Mouse (Mus musculus) Patski (cell line): ENCODE data around the gene Myo6. TPM values are rescaled to one million over a fixed set of nuclear protein-coding genes. Genes with fewer than 3 reads are reported as not detected.
A peak's percentile ranks its signal among the peaks of the same experiment; 100 is the strongest.
"Not testable (repeated sequence)": the region's sequence is repeated elsewhere in the genome, so short reads cannot be mapped to it uniquely, and the experiment has no call there.

Experiments used
- ATAC-seq: fragments of 100-300 bp; one replicate; pipeline ENCODE4 v1.8.0; 2021
- CTCF ChIA-PET: fragments of 350-600 bp; sonication (Branson Sonifier 250); formaldehyde crosslinking; loops from one replicate; lab custom pipeline; 2022; ENCODE audit warnings: inconsistent platforms; lab: Charles Lee
- POLR2A ChIA-PET: fragments of 350-600 bp; sonication (Branson Sonifier 250); formaldehyde crosslinking; loops from one replicate; lab custom pipeline; 2022; ENCODE audit warnings: antibody characterized with exemption, inconsistent platforms; lab: Charles Lee
- DNase-seq: peaks from one replicate; pipeline ENCODE4 v3.0.0-alpha.2; 2011; ENCODE audit warnings: low read depth, low spot score
- H3K27me3 ChIP-seq: fragments of 371-371 bp; one replicate; pipeline ENCODE4 v1.5.1; 2021
- CTCF ChIP-seq: fragments of 100-300 bp; IDR thresholded peaks from one replicate; pipeline ENCODE4 v1.5.1; 2021
- in situ Hi-C: fragments of 300-500 bp; cut with MboI; formaldehyde crosslinking; loops from 3 replicates; pipeline ENCODE4 v1.11.1; 2018; ENCODE audit warnings: low pct_unique_long_range_greater_than_20kb, mixed read lengths
- polyA plus RNA-seq: library from polyadenylated mRNA; unstranded; gene quantifications from one replicate; pipeline ENCODE4 v1.2.3, GENCODE M21; 2021

The Myo6 gene
- polyA plus RNA-seq, 1 experiment from 2014 or later = 108 TPM

DNA sequence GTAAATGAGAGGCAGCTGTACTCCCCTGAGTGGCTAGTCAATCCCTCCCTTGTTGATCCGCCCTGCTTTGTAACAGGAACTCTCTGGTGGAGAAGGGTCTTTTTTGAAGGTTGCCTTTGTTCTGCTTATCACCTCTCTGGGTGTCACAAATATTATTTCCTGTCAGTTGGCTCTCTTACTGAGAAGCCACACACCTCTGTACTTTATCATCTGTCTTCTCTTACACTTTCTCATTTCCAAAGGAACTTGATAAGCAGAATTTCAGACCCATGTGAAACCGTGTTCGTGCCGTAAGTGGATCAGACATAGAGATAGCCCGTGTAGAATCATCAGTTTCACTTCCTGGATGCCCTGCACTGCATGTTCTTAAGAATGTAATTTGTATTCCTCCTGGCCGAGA lies 153.2 kb downstream of the Myo6 start:
- no peaks in the 10 kb centered on the region for H3K27me3 ChIP-seq
- POLR2A ChIA-PET = no interaction called here
- no peak for DNase-seq
- CTCF ChIA-PET = interaction anchor here (1.4 kb wide), 1 partner anchor 11 kb away, joined by 3 read pairs; no protein-coding TSS in a partner anchor
- TF ChIP-seq CTCF = no peak
- in situ Hi-C loops = no loop called here
- ATAC-seq = no peak

DNA sequence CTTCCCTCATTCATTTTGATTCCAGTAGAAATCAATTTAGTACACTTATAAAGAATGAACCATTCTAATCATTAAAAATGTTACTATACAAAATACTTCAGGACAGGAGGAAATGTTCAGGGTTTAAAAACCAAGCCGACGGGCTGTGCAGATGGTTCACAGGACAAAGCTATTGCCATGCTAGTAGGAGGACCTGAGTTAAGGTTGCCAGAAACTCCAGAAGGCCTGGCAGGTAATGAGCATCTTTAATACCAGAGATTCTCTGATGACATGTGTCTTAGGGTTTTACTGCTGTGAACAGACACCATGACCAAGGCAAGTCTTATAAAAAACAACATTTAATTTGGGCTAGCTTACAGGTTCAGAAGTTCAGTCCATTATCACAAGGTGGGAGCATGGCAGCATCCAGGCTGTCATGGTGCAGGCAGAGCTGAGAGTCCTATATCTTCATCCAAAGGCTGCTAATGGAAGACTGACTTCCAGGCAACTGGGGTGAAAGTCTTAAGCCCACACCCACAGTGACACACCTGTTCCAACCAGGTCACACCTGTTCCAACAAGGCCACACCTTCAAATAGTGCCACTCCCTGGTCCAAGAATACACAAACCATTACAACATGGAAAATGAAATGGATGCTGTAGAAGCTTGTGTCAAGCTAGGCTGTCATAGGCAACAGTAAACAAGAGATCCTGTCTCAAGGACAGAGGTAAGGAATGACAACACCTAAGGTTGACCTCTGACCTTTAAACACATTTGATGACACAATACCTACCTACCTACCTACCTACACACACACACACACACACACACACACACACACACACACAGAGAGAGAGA lies 156.4 kb downstream of the Myo6 start:
- ATAC-seq, H3K27me3 ChIP-seq, POLR2A ChIA-PET, DNase-seq, CTCF ChIA-PET, in situ Hi-C loops: not testable (repeated sequence)

DNA sequence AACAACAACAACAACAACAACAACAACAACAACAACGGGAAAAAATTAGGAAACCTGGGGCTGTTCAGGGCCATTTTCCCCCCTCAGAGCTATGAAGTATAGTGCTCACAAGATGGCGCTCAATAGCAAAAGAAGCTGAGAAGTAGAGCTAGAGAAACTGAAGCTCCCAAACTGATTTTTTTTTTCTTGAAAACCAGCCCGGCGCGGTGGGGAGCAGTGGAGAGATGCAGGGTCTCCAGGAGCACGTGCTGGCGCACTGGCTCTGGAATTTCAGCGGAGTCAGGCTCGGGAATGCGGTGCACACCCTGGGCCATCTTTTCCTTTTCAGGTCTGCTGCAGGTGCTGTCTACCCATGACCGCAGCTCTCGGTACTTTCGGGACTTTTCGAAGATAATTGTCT lies 167.3 kb downstream of the Myo6 start:
- ChIA-PET CTCF (interaction anchor here (1.3 kb wide), 1 partner anchor 11 kb away, joined by 4 read pairs; no protein-coding TSS in a partner anchor), POLR2A (no interaction called here)
- peak; percentile 56 for TF ChIP-seq CTCF
- H3K27me3 ChIP-seq = peaks cover 15% of the 10 kb centered on the region
- peak; percentile 77 for ATAC-seq
- DNase-seq = no peak
- in situ Hi-C loops = loop anchor here (25.0 kb wide), 1 partner anchor 1305 kb away; the partner anchor contains the start of gene Htr1b

DNA sequence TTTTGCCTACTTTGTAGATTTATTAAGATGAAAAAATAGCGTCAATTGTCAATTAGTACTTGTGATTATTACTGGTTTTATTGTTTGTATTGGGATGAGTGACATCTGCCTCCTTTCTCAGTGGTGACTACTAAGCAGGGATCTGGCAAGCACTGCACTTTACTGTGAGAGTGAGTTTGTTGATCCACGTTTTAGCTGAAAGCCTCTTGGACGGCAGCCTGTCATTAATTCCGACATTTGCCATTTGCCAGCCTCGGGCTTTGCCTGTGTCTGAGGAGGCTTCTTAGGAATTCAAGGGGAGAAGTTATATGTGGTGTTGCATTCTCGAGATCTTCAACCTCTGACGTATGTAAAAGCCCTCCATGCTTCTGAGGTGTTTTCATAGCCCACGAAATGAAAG lies 168.6 kb downstream of the Myo6 start:
- in situ Hi-C loops = loop anchor here (25.0 kb wide), 1 partner anchor 1304 kb away; the partner anchor contains the start of gene Htr1b
- TF ChIP-seq CTCF = no peak
- DNase-seq (no peak), ATAC-seq (no peak)
- POLR2A ChIA-PET = no interaction called here
- peaks cover 15% of the 10 kb centered on the region for H3K27me3 ChIP-seq
- CTCF ChIA-PET = no interaction called here

DNA sequence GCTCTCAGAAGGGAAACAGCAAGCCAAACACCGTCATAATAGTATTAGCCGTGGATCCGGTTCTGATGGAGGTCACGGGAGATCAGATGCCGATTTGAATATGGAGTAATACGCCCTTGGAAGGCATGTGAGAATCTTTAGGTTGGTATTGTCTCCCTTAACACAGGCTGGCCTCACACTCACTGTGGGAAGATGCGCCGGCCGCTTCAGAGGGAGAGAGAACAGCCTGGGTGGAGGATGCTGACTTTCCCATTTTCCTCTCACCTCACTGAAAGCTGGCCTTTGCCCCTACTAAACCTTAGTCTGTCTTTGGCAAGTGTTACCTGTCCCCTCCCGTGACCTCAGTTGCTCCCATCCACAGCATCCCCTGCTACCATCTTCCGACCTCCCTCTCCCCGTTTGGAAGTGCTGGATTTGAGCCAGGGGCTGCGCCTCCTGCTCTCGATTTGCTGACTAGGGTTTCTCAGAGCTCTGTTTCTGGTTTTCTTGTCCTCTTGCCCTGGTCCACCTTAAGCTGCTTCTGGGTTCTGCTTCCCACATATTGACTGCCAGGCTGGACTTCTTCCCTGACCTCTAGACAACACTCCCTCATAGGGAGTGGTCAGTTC lies 169.3 kb downstream of the Myo6 start:
- no peak for DNase-seq
- in situ Hi-C loops = loop anchor here (25.0 kb wide), 1 partner anchor 1303 kb away; the partner anchor contains the start of gene Htr1b
- no peak for ATAC-seq
- ChIA-PET POLR2A (no interaction called here), CTCF (no interaction called here)
- H3K27me3 ChIP-seq = peaks cover 14% of the 10 kb centered on the region
- TF ChIP-seq CTCF = no peak

DNA sequence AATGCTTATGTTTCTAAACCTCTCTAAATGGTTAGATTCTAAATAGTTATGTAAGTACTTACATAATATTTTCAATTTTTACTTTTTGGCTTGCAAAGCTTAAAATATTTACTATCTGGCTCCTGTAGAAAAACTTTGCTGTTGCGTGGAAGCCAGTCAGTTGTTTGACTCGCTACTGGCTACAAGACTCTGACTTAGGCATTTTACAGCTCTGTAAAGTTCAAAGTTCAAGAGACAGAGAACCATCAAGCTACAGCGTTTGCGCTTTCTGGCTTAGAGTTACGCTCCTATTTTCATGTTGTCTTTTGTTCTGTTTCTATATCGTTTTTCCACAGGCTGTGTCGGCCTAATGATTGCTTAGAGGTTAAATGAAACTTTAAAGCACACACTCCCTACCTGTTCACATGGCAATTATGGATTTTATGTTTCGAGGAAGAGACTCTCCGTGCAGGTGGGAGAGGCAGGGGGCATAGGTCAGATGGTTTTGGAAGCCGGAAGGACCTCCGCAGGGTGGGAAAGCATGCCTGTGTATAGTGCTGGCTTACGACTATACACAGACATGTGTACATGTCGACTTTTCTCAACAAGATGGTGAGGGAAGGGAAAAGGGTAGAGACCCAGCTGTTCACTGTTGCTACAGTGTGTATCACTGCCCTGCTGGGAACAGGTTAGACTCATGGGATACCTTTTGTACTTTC lies 171.0 kb downstream of the Myo6 start:
- in situ Hi-C loops = loop anchor here (25.0 kb wide), 1 partner anchor 1301 kb away; the partner anchor contains the start of gene Htr1b
- POLR2A ChIA-PET = interaction anchor here (0.6 kb wide), 1 partner anchor 9 kb away, joined by 3 read pairs; no protein-coding TSS in a partner anchor
- ATAC-seq = no peak
- CTCF ChIA-PET = no interaction called here
- H3K27me3 ChIP-seq = peaks cover 5% of the 10 kb centered on the region
- TF ChIP-seq CTCF = no peak
- no peak for DNase-seq

DNA sequence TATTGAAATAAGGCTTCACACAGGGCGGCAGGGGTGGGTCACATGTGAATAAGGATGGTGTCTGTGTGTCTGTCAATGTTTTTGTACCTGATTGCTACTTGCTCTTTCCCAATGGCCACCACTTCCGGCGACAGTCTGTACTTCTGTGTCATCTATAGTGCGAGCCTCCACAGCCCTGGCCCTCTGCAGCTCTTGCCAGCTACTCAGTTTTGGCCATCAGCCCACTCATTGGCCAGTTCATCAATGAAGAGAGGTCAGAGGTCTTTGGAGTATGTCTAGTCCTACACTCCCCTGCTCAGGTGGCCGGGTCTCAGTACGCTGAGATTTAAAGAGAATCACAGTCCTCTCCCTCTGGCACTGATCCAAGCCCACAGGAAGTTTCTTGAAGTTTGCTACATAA lies 173.2 kb downstream of the Myo6 start:
- TF ChIP-seq CTCF = no peak
- DNase-seq (no peak), ATAC-seq (no peak)
- peaks cover 12% of the 10 kb centered on the region for H3K27me3 ChIP-seq
- POLR2A ChIA-PET = no interaction called here
- in situ Hi-C loops = loop anchor here (25.0 kb wide), 1 partner anchor 1299 kb away; the partner anchor contains the start of gene Htr1b
- CTCF ChIA-PET = no interaction called here

DNA sequence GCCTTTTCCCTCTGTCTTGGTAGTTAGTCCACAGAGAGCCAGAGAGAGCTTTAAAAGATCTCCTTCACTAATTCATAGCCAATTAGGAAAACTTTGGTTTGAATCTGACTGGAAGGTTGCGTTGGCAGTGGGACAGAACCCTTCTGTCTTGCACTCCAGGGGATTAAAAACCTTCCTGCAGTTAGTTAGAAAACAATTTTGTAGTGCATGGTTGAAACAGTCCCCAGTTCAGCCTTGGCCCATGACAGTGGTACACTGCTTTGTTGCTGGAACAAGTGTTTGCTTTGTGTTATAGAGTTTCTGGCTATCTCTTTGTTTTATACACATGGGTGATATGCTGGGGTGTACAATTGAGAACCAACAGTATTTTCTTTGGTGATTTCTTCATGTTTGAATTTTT lies 176.1 kb downstream of the Myo6 start:
- in situ Hi-C loops = loop anchor here (25.0 kb wide), 1 partner anchor 1296 kb away; the partner anchor contains the start of gene Htr1b
- peaks cover 14% of the 10 kb centered on the region for H3K27me3 ChIP-seq
- DNase-seq = no peak
- CTCF ChIA-PET = no interaction called here
- ATAC-seq = no peak
- no peak for TF ChIP-seq CTCF
- POLR2A ChIA-PET = no interaction called here

DNA sequence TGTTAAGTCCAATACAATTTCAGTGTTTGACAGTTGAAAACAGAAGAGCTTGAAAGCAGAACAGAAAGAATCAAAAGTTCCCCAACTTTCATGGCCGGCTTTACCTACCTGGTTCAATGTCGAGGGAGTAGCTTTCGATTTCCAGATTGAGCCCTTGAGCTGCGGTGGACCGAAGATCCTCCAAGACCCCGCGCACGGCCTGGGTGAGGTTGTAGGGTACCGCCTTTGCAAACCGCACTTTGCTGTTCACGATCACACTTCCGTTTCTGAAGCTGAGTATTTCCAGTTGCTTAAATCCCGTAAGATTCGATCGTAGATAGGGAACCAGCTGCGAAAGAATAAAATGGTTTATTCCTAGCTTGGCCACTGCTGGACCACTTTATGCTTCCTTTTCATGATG lies 176.9 kb downstream of the Myo6 start:
- ChIA-PET CTCF (interaction anchor here (1.4 kb wide), 1 partner anchor 12 kb away, joined by 3 read pairs; no protein-coding TSS in a partner anchor), POLR2A (interaction anchor here (0.5 kb wide), 1 partner anchor 1289 kb away, joined by 4 read pairs; no protein-coding TSS in a partner anchor)
- no peak for TF ChIP-seq CTCF
- peaks cover 14% of the 10 kb centered on the region for H3K27me3 ChIP-seq
- in situ Hi-C loops = loop anchor here (25.0 kb wide), 1 partner anchor 1296 kb away; the partner anchor contains the start of gene Htr1b
- ATAC-seq (no peak), DNase-seq (no peak)

DNA sequence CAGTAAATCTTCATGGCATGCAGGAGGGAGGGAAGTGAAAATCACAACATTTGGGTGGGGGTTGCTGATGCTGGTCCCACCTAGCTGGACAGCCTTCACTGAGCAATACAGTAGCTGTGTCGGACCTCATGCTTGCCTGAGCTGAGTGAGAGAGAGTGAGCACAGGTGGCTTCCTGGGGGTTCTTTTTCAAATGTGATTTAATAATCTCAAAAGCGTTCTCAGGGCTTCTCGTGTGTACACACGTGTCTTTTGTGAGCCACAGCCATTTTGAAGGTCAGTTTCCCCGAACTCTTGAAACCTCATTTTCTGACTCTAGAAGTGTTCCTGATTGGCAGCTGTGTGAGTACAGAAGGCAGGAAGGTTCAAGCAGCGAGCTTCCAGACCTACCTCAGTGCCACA lies 177.7 kb downstream of the Myo6 start:
- ChIA-PET CTCF (interaction anchor here (1.3 to 1.4 kb wide), 2 partner anchors 10 to 13 kb away, joined by 3 to 4 read pairs; no protein-coding TSS in a partner anchor), POLR2A (no interaction called here)
- no peak for TF ChIP-seq CTCF
- ATAC-seq (no peak), DNase-seq (no peak)
- H3K27me3 ChIP-seq = peaks cover 18% of the 10 kb centered on the region
- in situ Hi-C loops = loop anchor here (25.0 kb wide), 1 partner anchor 1295 kb away; the partner anchor contains the start of gene Htr1b
